Mouse (Mus musculus): ENCODE measurements around the gene Dnajb14. TPM values are rescaled to one million over a fixed set of nuclear protein-coding genes. Genes with fewer than 3 reads are reported as not detected.
A peak's percentile ranks its signal among the peaks of the same experiment; 100 is the strongest.

The Dnajb14 gene
- polyA plus RNA-seq, 1 experiment from 2014 or later = 7.8 TPM

GRCm38 (mm10) chr3:137860394-137861170 lies 6.9 kb upstream of the Dnajb14 start:
- H3K4me1 ChIP-seq (replicated peaks; ENCODE audit: control insufficient read depth, insufficient read depth, low read length) = peaks cover 2% of the 10 kb centered on the region; the same call in 1 of the 2 replicates
- 66% methylated on average over 8 of the region's 8 CpGs for WGBS
- no peak overlapping the region for H3K4me3 ChIP-seq (replicated peaks; ENCODE audit: low read length)
- H3K4me2 ChIP-seq (ENCODE audit: low read length) = no peak overlapping the region
- no peak overlapping the region for H3K27ac ChIP-seq (ENCODE audit: low read length)
- no peaks in the 10 kb centered on the region for H3K36me3 ChIP-seq (ENCODE audit: control insufficient read depth, insufficient read depth)
- ATAC-seq = no peak
- no peak overlapping the region for H3K9ac ChIP-seq (replicated peaks; ENCODE audit: low read depth, low read length)
- H3K27me3 ChIP-seq (replicated peaks; ENCODE audit: control insufficient read depth, insufficient read depth, low read length) = no peaks in the 10 kb centered on the region
- no peaks in the 10 kb centered on the region for H3K9me3 ChIP-seq (ENCODE audit: control insufficient read depth, low read length)

- Histone ChIP-seq H3K4me2 (ENCODE audit: low read length) (no peak overlapping the region), H3K27ac (ENCODE audit: low read length) (no peak overlapping the region), H3K27me3 (replicated peaks; ENCODE audit: control insufficient read depth, insufficient read depth, low read length) (no peaks in the 10 kb centered on the region), H3K36me3 (ENCODE audit: control insufficient read depth, insufficient read depth) (no peaks in the 10 kb centered on the region), H3K4me3 (replicated peaks; ENCODE audit: low read length) (no peak overlapping the region), H3K9me3 (ENCODE audit: control insufficient read depth, low read length) (no peaks in the 10 kb centered on the region), H3K9ac (replicated peaks; ENCODE audit: low read depth, low read length) (no peak overlapping the region), H3K4me1 (replicated peaks; ENCODE audit: control insufficient read depth, insufficient read depth, low read length) (peaks cover 2% of the 10 kb centered on the region; the same call in 1 of the 2 replicates)
- ATAC-seq = no peak
- WGBS = 23% methylated on average over 4 of the region's 4 CpGs
Observed at GRCm38 (mm10) chr3:137861436-137861835, 6.0 kb upstream of the Dnajb14 start.

GRCm38 (mm10) chr3:137862600-137862999 lies 4.9 kb upstream of the Dnajb14 start:
- H3K4me1 ChIP-seq (replicated peaks; ENCODE audit: control insufficient read depth, insufficient read depth, low read length) = peaks cover 8% of the 10 kb centered on the region
- no peak overlapping the region for H3K4me2 ChIP-seq (ENCODE audit: low read length)
- H3K27ac ChIP-seq (ENCODE audit: low read length) = no peak overlapping the region
- H3K36me3 ChIP-seq (ENCODE audit: control insufficient read depth, insufficient read depth) = no peaks in the 10 kb centered on the region
- no peak overlapping the region for H3K9ac ChIP-seq (replicated peaks; ENCODE audit: low read depth, low read length)
- no peaks in the 10 kb centered on the region for H3K9me3 ChIP-seq (ENCODE audit: control insufficient read depth, low read length)
- no peak for ATAC-seq
- H3K4me3 ChIP-seq (replicated peaks; ENCODE audit: low read length) = no peak overlapping the region
- no peaks in the 10 kb centered on the region for H3K27me3 ChIP-seq (replicated peaks; ENCODE audit: control insufficient read depth, insufficient read depth, low read length)
- 94% methylated on average over 3 of the region's 3 CpGs for WGBS

- peak overlapping the region; percentile 69 for H3K9ac ChIP-seq (replicated peaks; ENCODE audit: low read depth, low read length)
- no peaks in the 10 kb centered on the region for H3K9me3 ChIP-seq (ENCODE audit: control insufficient read depth, low read length)
- no peaks in the 10 kb centered on the region for H3K27me3 ChIP-seq (replicated peaks; ENCODE audit: control insufficient read depth, insufficient read depth, low read length)
- H3K27ac ChIP-seq (ENCODE audit: low read length) = peak overlapping the region; percentile 84
- WGBS = 30% methylated on average over 22 of the region's 22 CpGs
- no peaks in the 10 kb centered on the region for H3K36me3 ChIP-seq (ENCODE audit: control insufficient read depth, insufficient read depth)
- H3K4me3 ChIP-seq (replicated peaks; ENCODE audit: low read length) = peak overlapping the region; percentile 87
- H3K4me2 ChIP-seq (ENCODE audit: low read length) = peak overlapping the region; percentile 69
- ATAC-seq = no peak; the same call in 1 of the 2 replicates
- H3K4me1 ChIP-seq (replicated peaks; ENCODE audit: control insufficient read depth, insufficient read depth, low read length) = peaks cover 11% of the 10 kb centered on the region
Observed at GRCm38 (mm10) chr3:137863330-137864123, 3.9 kb upstream of the Dnajb14 start.

- Histone ChIP-seq H3K36me3 (ENCODE audit: control insufficient read depth, insufficient read depth) (no peaks in the 10 kb centered on the region), H3K9ac (replicated peaks; ENCODE audit: low read depth, low read length) (peak within 1 kb of the TSS; percentile 92), H3K9me3 (ENCODE audit: control insufficient read depth, low read length) (no peaks in the 10 kb centered on the region), H3K27me3 (replicated peaks; ENCODE audit: control insufficient read depth, insufficient read depth, low read length) (no peaks in the 10 kb centered on the region), H3K27ac (ENCODE audit: low read length) (peak within 1 kb of the TSS; percentile 97), H3K4me1 (replicated peaks; ENCODE audit: control insufficient read depth, insufficient read depth, low read length) (peaks cover 14% of the 10 kb centered on the region), H3K4me3 (replicated peaks; ENCODE audit: low read length) (peak within 1 kb of the TSS; percentile 87), H3K4me2 (ENCODE audit: low read length) (peak within 1 kb of the TSS; percentile 69)
- WGBS = under 1% methylated on average over 77 of the region's 115 CpGs
- peak; percentile 94 for ATAC-seq
Observed at GRCm38 (mm10) chr3:137864124-137864987, 3.1 kb upstream of the Dnajb14 start, which contains the start of gene H2afz. TSS of gene H2afz (plus strand) at chr3:137864487.

GRCm38 (mm10) chr3:137864988-137865982 lies 2.2 kb upstream of the Dnajb14 start:
- no peaks in the 10 kb centered on the region for H3K27me3 ChIP-seq (replicated peaks; ENCODE audit: control insufficient read depth, insufficient read depth, low read length)
- H3K9ac ChIP-seq (replicated peaks; ENCODE audit: low read depth, low read length) = peak overlapping the region; percentile 92
- peaks cover 16% of the 10 kb centered on the region for H3K4me1 ChIP-seq (replicated peaks; ENCODE audit: control insufficient read depth, insufficient read depth, low read length)
- H3K36me3 ChIP-seq (ENCODE audit: control insufficient read depth, insufficient read depth) = no peaks in the 10 kb centered on the region
- peak overlapping the region; percentile 97 for H3K27ac ChIP-seq (ENCODE audit: low read length)
- under 1% methylated on average over 72 of the region's 74 CpGs for WGBS
- peak; percentile 57 for ATAC-seq
- H3K4me2 ChIP-seq (ENCODE audit: low read length) = peak overlapping the region; percentile 55
- H3K4me3 ChIP-seq (replicated peaks; ENCODE audit: low read length) = peak overlapping the region; percentile 87
- H3K9me3 ChIP-seq (ENCODE audit: control insufficient read depth, low read length) = no peaks in the 10 kb centered on the region

- 0% methylated on average over 2 of the region's 2 CpGs for WGBS
- H3K27me3 ChIP-seq (replicated peaks; ENCODE audit: control insufficient read depth, insufficient read depth, low read length) = no peaks in the 10 kb centered on the region
- H3K4me2 ChIP-seq (ENCODE audit: low read length) = peak overlapping the region; percentile 82
- peaks cover 16% of the 10 kb centered on the region for H3K4me1 ChIP-seq (replicated peaks; ENCODE audit: control insufficient read depth, insufficient read depth, low read length)
- H3K9ac ChIP-seq (replicated peaks; ENCODE audit: low read depth, low read length) = peak overlapping the region; percentile 74
- peak overlapping the region; percentile 97 for H3K27ac ChIP-seq (ENCODE audit: low read length)
- no peaks in the 10 kb centered on the region for H3K9me3 ChIP-seq (ENCODE audit: control insufficient read depth, low read length)
- no peaks in the 10 kb centered on the region for H3K36me3 ChIP-seq (ENCODE audit: control insufficient read depth, insufficient read depth)
- H3K4me3 ChIP-seq (replicated peaks; ENCODE audit: low read length) = peak overlapping the region; percentile 55
- no peak for ATAC-seq
Observed at GRCm38 (mm10) chr3:137867133-137867436, 390 bp upstream of the Dnajb14 start.
